Comparison of ENCODE assay signal across 12 mouse cellular contexts in the genomic region with DNA sequence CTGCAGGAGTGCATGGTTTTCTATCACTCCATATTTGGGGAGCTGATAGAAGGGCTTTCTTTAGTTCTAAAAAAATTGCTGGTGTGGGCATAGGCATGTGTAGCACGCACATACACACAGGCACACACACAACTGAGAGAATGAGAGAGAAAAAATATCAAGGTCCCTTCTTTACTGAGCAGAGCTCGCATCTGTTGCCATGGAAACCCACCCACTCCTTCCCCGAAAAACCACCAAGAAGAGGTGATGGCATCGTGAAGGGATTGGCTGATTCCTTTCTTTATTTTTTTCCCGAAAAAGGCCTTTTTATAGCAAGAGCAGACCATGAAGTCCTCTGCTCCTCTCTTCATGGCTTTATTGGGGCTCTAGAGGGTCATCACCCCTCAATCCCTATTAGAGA. TPM values are rescaled to one million over a fixed set of nuclear protein-coding genes. Genes with fewer than 3 reads are reported as not detected.
DNase-seq lines count a peak whose midpoint lies in the region; ATAC-seq and TF ChIP-seq lines count a peak whose summit lies in the region.
"Had no signal": no experiment of that assay in that cellular context is flagged by ENCODE, and none has a peak within 500 bp of the region (broad histone marks: within the 10 kb centered on the region; RNA-seq: fewer than 3 reads in every experiment).

No protein-coding gene starts in this region.

- ATAC-seq in neural tube, embryonic 15.5 days (ENCODE audit: low FRiP score): no peak
- no peak for ATAC-seq in activated CD4-positive, CD25-positive, alpha-beta regulatory T cell, adult 4 months
- ATAC-seq: liver, embryonic 12.5 days had no signal

- no peaks in the 10 kb centered on the region for H3K9me3 ChIP-seq in neural tube, embryonic 15.5 days (replicated peaks)
- H3K9me3 ChIP-seq: embryonic facial prominence, embryonic 13.5 days; liver, embryonic 12.5 days had no signal

- H3K27ac ChIP-seq in neural tube, embryonic 15.5 days (replicated peaks): peak overlapping the region; percentile 45
- H3K27ac ChIP-seq: embryonic facial prominence, embryonic 13.5 days; liver, embryonic 12.5 days had no signal

- no peak for TF ChIP-seq POLR2A in lung, adult 2 months (IDR thresholded peaks at IDR 0.05; ENCODE audit: borderline replicate concordance, extremely low read depth, low read depth, low read length)

- H3K4me2 ChIP-seq in neural tube, embryonic 15.5 days: no peak overlapping the region
- H3K4me2 ChIP-seq: embryonic facial prominence, embryonic 13.5 days; liver, embryonic 12.5 days had no signal

- 32% methylated on average over 5 of the region's 5 CpGs for WGBS in neural tube, embryonic 15.5 days
- WGBS in lung, adult 2 months: 56% methylated on average over 5 of the region's 5 CpGs

- H3K9ac ChIP-seq in neural tube, embryonic 15.5 days (replicated peaks): no peak overlapping the region
- H3K9ac ChIP-seq: embryonic facial prominence, embryonic 13.5 days; liver, embryonic 12.5 days had no signal

- H3K36me3 ChIP-seq in neural tube, embryonic 15.5 days: no peaks in the 10 kb centered on the region
- H3K36me3 ChIP-seq: embryonic facial prominence, embryonic 13.5 days; liver, embryonic 12.5 days had no signal

- peak; percentile 7 for DNase-seq in cerebellum, adult 9-11 months
- no peak for DNase-seq in cerebellum, adult 18-20 months
- DNase-seq in neural tube, embryonic 10.5 days (ENCODE audit: extremely low spot score, low spot score): no peak
- DNase-seq in left cerebral cortex, adult 18-20 months (ENCODE audit: low spot score in 2 of 2): peak; percentile 86 to 89
- DNase-seq in right cerebral cortex, postnatal 4 days: peak; percentile 54
- no peak for DNase-seq in lung, adult 2 months
- DNase-seq: kidney, adult 9 months had no signal

- peaks cover 25% of the 10 kb centered on the region for H3K27me3 ChIP-seq in neural tube, embryonic 15.5 days (replicated peaks)

- H3K4me3 ChIP-seq in neural tube, embryonic 15.5 days (replicated peaks): no peak overlapping the region
- H3K4me3 ChIP-seq in lung, adult 2 months (replicated peaks; ENCODE audit: extremely low read depth, low read depth, low read length): no peak overlapping the region
- H3K4me3 ChIP-seq: embryonic facial prominence, embryonic 13.5 days; liver, embryonic 12.5 days had no signal

- no peak for TF ChIP-seq CTCF in lung, adult 2 months (IDR thresholded peaks at IDR 0.05; ENCODE audit: insufficient read depth, low read length)

- H3K4me1 ChIP-seq in neural tube, embryonic 15.5 days: peaks cover 64% of the 10 kb centered on the region
- H3K4me1 ChIP-seq in lung, adult 2 months (ENCODE audit: control insufficient read depth, insufficient read depth, low read length): no peaks in the 10 kb centered on the region

RNA-seq across cellular contexts. Expression of gene Npas4, which starts 3.9 kb away (rescaled TPM):
- polyA plus RNA-seq in neural tube, embryonic 15.5 days (2015; fragmentation: Nextera tagmentation; extraction: Ambion mirVana): 0.36 and 0.42 TPM in 2 replicates
- total RNA-seq in left cerebral cortex, adult 18-20 months (2021): 10 to 100 TPM; 19.1 to 26.0 TPM
- 0.54 and 0.93 TPM in 2 replicates for polyA plus RNA-seq in lung, adult 2 months (2012; rRNA removed)
- polyA plus RNA-seq in activated CD4-positive, CD25-positive, alpha-beta regulatory T cell, adult 4 months (2017; shearing (Covaris generic)): under 1 TPM; 0.32 to 0.83 TPM
- total RNA-seq: megakaryocyte-erythroid progenitor cell, adult 5-6 weeks had no signal
- polyA plus RNA-seq: embryonic facial prominence, embryonic 13.5 days; liver, embryonic 12.5 days had no signal

RNA-seq across cellular contexts. Expression of gene Slc29a2, which starts 29.6 kb away (rescaled TPM):
- 12.8 and 14.0 TPM in 2 replicates for polyA plus RNA-seq in neural tube, embryonic 15.5 days (2015; fragmentation: Nextera tagmentation; extraction: Ambion mirVana)
- 10 to 100 TPM; 13.4 to 16.4 TPM for total RNA-seq in left cerebral cortex, adult 18-20 months (2021)
- polyA plus RNA-seq in lung, adult 2 months (2012; rRNA removed): 4.3 and 5.9 TPM in 2 replicates
- polyA plus RNA-seq in activated CD4-positive, CD25-positive, alpha-beta regulatory T cell, adult 4 months (2017; shearing (Covaris generic)): 1 to 10 TPM in 1 of 2 experiments, under 1 TPM in 1; 0.46 to 2.1 TPM

RNA-seq across cellular contexts. Expression of gene Mrpl11, which starts 32.1 kb away (rescaled TPM):
- polyA plus RNA-seq in neural tube, embryonic 15.5 days (2015; fragmentation: Nextera tagmentation; extraction: Ambion mirVana): 97.3 and 105 TPM in 2 replicates
- 10 to 100 TPM; 58.2 to 61.8 TPM for total RNA-seq in left cerebral cortex, adult 18-20 months (2021)
- 19.5 and 20.5 TPM in 2 replicates for polyA plus RNA-seq in lung, adult 2 months (2012; rRNA removed)
- 10 to 100 TPM; 79.9 to 91.1 TPM for polyA plus RNA-seq in activated CD4-positive, CD25-positive, alpha-beta regulatory T cell, adult 4 months (2017; shearing (Covaris generic))

RNA-seq across cellular contexts. Expression of gene B4gat1, which starts 44.6 kb away (rescaled TPM):
- 103 and 113 TPM in 2 replicates for polyA plus RNA-seq in neural tube, embryonic 15.5 days (2015; fragmentation: Nextera tagmentation; extraction: Ambion mirVana)
- 100 to 1,000 TPM; 118 to 120 TPM for total RNA-seq in left cerebral cortex, adult 18-20 months (2021)
- 38.0 and 38.7 TPM in 2 replicates for polyA plus RNA-seq in lung, adult 2 months (2012; rRNA removed)
- polyA plus RNA-seq in activated CD4-positive, CD25-positive, alpha-beta regulatory T cell, adult 4 months (2017; shearing (Covaris generic)): 10 to 100 TPM; 10.5 to 13.4 TPM
- total RNA-seq: megakaryocyte-erythroid progenitor cell, adult 5-6 weeks had no signal

RNA-seq across cellular contexts. Expression of gene AC124502.3, which starts 44.6 kb away (rescaled TPM):
- 4.1 and 4.2 TPM in 2 replicates for polyA plus RNA-seq in neural tube, embryonic 15.5 days (2015; fragmentation: Nextera tagmentation; extraction: Ambion mirVana)
- total RNA-seq in left cerebral cortex, adult 18-20 months (2021): 1 to 10 TPM; 6.5 to 7.6 TPM
- 0.58 and 0.78 TPM in 2 replicates for polyA plus RNA-seq in lung, adult 2 months (2012; rRNA removed)
- under 1 TPM; 0.40 to 0.68 TPM for polyA plus RNA-seq in activated CD4-positive, CD25-positive, alpha-beta regulatory T cell, adult 4 months (2017; shearing (Covaris generic))

Comparison
In these comparisons a context has a peak if more than half of its experiments do, and no peak if none do; other contexts are left out.
1. DNase-seq: peak in cerebellum, adult 9-11 months (single experiment), left cerebral cortex, adult 18-20 months (2 of 2) and right cerebral cortex, postnatal 4 days (single experiment); none in cerebellum, adult 18-20 months (0 of 2), neural tube, embryonic 10.5 days (single experiment) and lung, adult 2 months (single experiment).